ENCODE assay signal across 11 mouse cellular contexts in the genomic region with DNA sequence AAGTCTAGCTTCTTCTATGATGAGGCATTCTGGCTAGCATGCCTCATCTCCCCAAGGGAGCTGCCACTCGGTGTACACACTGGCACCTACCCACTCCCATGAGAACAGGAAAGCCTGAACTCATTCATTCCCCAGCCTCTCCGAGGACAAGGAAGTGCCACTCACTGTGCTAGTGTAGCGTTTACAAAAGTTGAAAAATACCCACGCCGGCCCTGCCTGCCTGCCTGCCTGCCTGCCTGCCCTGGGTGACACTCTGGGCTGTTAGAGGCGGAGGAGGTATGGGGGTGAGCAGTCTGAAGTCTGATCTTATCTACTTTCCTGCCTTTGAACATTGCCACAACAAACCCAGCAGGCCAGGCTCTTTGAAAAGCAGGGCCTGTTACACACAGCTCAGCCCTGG. TPM values are rescaled to one million over a fixed set of nuclear protein-coding genes. Genes with fewer than 3 reads are reported as not detected.
DNase-seq lines count a peak whose midpoint lies in the region; ATAC-seq and TF ChIP-seq lines count a peak whose summit lies in the region.
"Had no signal": no experiment of that assay in that cellular context is flagged by ENCODE, and none has a peak within 500 bp of the region (broad histone marks: within the 10 kb centered on the region; RNA-seq: fewer than 3 reads in every experiment).

No protein-coding gene starts in this region.

- 0 out of 2 replicates have a peak overlapping the region, but pooled peaks have one; percentile 24 for H3K27ac ChIP-seq in lung, embryonic 14.5 days (ENCODE audit: low read depth)
- H3K27ac ChIP-seq in lung, postnatal 0 days (ENCODE audit: low read length) = peak overlapping the region; percentile 47; the same call in 1 of the 2 replicates

- no peak overlapping the region for H3K9ac ChIP-seq in lung, embryonic 14.5 days
- H3K9ac ChIP-seq in lung, postnatal 0 days (replicated peaks; ENCODE audit: low read depth) = no peak overlapping the region

- no peak for TF ChIP-seq EP300 in lung, postnatal 0 days (IDR thresholded peaks at IDR 0.05)

- ATAC-seq in lung, embryonic 14.5 days (ENCODE audit: insufficient read depth) = no peak
- peak; percentile 12 for ATAC-seq in lung, postnatal 0 days

- no peak overlapping the region for H3K4me3 ChIP-seq in lung, embryonic 14.5 days (ENCODE audit: low read depth, low read length)
- H3K4me3 ChIP-seq in lung, adult 2 months (replicated peaks; ENCODE audit: extremely low read depth, low read depth, low read length) = no peak overlapping the region
- no peak overlapping the region for H3K4me3 ChIP-seq in lung, postnatal 0 days (ENCODE audit: low read depth, low read length)
- H3K4me3 ChIP-seq: myocyte had no signal

- TF ChIP-seq POLR2A in lung, adult 2 months (IDR thresholded peaks at IDR 0.05; ENCODE audit: borderline replicate concordance, extremely low read depth, low read depth, low read length) = no peak

- peaks cover 27% of the 10 kb centered on the region for H3K4me1 ChIP-seq in lung, embryonic 14.5 days (ENCODE audit: insufficient read depth)
- H3K4me1 ChIP-seq in lung, adult 2 months (ENCODE audit: control insufficient read depth, insufficient read depth, low read length) = peaks cover 33% of the 10 kb centered on the region
- peaks cover 46% of the 10 kb centered on the region for H3K4me1 ChIP-seq in lung, postnatal 0 days (ENCODE audit: insufficient read depth, low read depth, low read length)

- 28% methylated on average over 6 of the region's 6 CpGs for WGBS in lung, embryonic 14.5 days
- 18% methylated on average over 6 of the region's 6 CpGs for WGBS in lung, adult 2 months
- WGBS in lung, postnatal 0 days = 20% methylated on average over 6 of the region's 6 CpGs

- no peaks in the 10 kb centered on the region for H3K36me3 ChIP-seq in lung, embryonic 14.5 days (ENCODE audit: insufficient read depth)
- H3K36me3 ChIP-seq in lung, postnatal 0 days (ENCODE audit: insufficient read depth, low read length) = no peaks in the 10 kb centered on the region

- TF ChIP-seq CTCF in lung, embryonic 14.5 days (IDR thresholded peaks at IDR 0.05; ENCODE audit: low read depth) = no peak
- TF ChIP-seq CTCF in lung, adult 2 months (IDR thresholded peaks at IDR 0.05; ENCODE audit: insufficient read depth, low read length) = no peak
- TF ChIP-seq CTCF in lung, postnatal 0 days (IDR thresholded peaks at IDR 0.05) = no peak

- no peaks in the 10 kb centered on the region for H3K27me3 ChIP-seq in lung, embryonic 14.5 days (ENCODE audit: insufficient read depth, low read length)
- H3K27me3 ChIP-seq in lung, postnatal 0 days (replicated peaks; ENCODE audit: insufficient read depth, low read length) = no peaks in the 10 kb centered on the region

- no peaks in the 10 kb centered on the region for H3K9me3 ChIP-seq in lung, embryonic 14.5 days (ENCODE audit: low read depth, low read length)
- H3K9me3 ChIP-seq in lung, postnatal 0 days (ENCODE audit: low read length) = no peaks in the 10 kb centered on the region

- H3K4me2 ChIP-seq in lung, embryonic 14.5 days = no peak overlapping the region
- H3K4me2 ChIP-seq in lung, postnatal 0 days (replicated peaks; ENCODE audit: low read depth, low read length) = no peak overlapping the region

- DNase-seq in adrenal gland, postnatal 10 days = peak; percentile 50
- DNase-seq in adrenal gland, adult 8-10 months = no peak
- no peak for DNase-seq in lung, embryonic 14.5 days
- DNase-seq in lung, adult 2 months = no peak
- DNase-seq in lung, postnatal 0 days (ENCODE audit: low spot score) = peak; percentile 55
- peak; percentile 63 to 69 for DNase-seq in thymus, postnatal 10 days (ENCODE audit: low spot score in 2 of 2)
- no peak for DNase-seq in cerebellum, adult 8-10 months
- no peak for DNase-seq in kidney, postnatal 14 days
- DNase-seq: adrenal gland, postnatal 25 days; gastrocnemius, postnatal 36 days had no signal

RNA-seq across cellular contexts. Expression of gene Smad3, which starts 37.1 kb away (rescaled TPM):
- total RNA-seq in adrenal gland, postnatal 10 days (2021) = 10 to 100 TPM; 24.4 to 31.8 TPM
- total RNA-seq in adrenal gland, adult 8-10 months (2022) = 10 to 100 TPM; 27.0 to 49.6 (median 37.1) TPM
- 16.1 and 16.4 TPM in 2 replicates for polyA plus RNA-seq in lung, embryonic 14.5 days (2014; fragmentation: Nextera tagmentation; extraction: Ambion mirVana)
- polyA plus RNA-seq in lung, adult 2 months (2012; rRNA removed) = 34.6 and 41.0 TPM in 2 replicates
- polyA plus RNA-seq in lung, postnatal 0 days (2015; fragmentation: Nextera tagmentation; extraction: Ambion mirVana) = 11.8 and 12.3 TPM in 2 replicates

Comparison
In these comparisons a context has a peak if more than half of its experiments do, and no peak if none do; other contexts are left out.
1. DNase-seq: peak in adrenal gland, postnatal 10 days (single experiment), lung, postnatal 0 days (single experiment) and thymus, postnatal 10 days (2 of 2); none in adrenal gland, adult 8-10 months (single experiment), lung, embryonic 14.5 days (single experiment), lung, adult 2 months (single experiment), cerebellum, adult 8-10 months (single experiment) and kidney, postnatal 14 days (single experiment).